Mouse (Mus musculus) layer of hippocampus, adult 8-10 months (tissue): ENCODE measurements around the gene Mfn2. TPM values are rescaled to one million over a fixed set of nuclear protein-coding genes. Genes with fewer than 3 reads are reported as not detected.
A peak's percentile ranks its signal among the peaks of the same experiment; 100 is the strongest.

Source experiments
- DNase-seq, 2 experiments: peaks; one replicate each; pipeline ENCODE4 v3.0.0; 2022; ENCODE audit warnings: low spot score in 2 of 2
- total RNA-seq, 4 experiments: library from RNA; stranded (reverse); gene quantifications; 2 replicates each; pipeline ENCODE4 v1.2.4; 2022

Mfn2 gene
- total RNA-seq, 4 experiments from 2014 or later = 190 to 210 (median 200) TPM

DNA sequence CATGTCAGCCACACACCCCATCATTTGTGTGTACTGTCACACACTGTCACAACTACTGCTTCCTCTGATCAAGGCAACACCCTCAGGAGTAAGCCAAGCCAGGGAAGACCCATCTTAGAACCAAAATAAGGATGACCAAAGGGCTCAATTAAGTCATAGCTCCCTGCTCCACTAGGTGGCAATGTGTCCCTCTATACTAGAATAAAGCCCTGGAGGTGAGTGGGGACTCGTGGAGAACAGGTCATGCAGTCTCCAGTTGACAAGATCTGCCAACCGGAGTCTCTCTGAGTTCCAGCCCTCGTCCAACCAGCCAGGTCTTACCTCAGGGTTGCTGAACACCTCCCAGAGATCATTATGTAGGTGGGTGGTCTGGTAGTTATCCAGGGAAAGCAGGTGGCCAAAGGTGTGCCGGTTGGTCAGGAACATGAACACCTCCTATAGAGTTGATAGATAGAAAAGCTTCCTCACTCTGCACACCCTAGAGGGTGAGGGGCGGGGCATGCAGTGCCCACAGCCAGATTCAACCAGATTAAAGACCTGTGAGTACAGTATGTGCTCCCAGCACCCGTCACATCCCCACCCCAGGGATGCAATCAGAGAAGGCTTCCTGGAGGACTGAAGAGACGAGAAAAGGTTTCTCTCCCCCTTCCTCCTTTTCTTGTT, 14.1 kb upstream of the Mfn2 start:
- DNase-seq = peak in 1 of 2 experiments; percentile 51

DNA sequence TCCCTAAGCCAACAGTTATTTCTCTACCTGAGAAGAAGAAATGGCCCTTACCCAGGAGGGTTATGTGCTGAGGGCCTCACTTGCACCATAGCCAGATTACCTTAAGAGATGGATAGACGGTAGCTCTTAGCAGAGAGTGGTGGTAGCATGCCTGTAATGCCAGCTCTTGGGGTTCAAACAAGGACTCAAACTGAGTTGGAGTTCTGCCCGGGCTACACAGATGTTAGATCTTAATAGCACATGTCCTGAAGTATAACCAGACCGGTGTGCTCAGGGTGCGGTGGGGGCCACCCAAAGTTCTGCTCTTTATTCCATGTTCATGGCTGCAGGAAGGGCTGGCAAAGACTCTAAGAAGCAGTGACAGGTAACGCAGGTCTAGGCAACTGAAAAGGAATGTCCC, 5.0 kb upstream of the Mfn2 start:
- no peak for DNase-seq

DNA sequence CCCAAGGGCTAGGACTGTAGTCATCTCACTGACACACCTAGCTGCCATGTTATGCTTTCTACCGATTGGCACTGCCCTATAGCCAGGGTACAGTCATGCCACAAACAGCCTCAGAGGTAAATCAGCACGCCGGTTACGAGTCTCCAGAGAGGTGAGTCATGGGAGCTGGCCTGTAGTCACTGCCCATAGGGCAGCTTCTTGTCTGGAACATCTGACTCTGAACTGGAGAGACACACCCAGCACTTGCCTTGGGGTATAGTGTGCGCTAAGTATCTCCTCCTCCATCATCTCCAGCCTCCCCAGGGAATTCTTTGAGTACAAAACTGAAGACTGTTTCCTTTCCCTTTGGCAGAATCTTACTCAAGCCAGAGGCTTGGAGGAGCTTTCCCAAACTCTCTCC, 1.7 kb upstream of the Mfn2 start:
- no peak for DNase-seq

DNA sequence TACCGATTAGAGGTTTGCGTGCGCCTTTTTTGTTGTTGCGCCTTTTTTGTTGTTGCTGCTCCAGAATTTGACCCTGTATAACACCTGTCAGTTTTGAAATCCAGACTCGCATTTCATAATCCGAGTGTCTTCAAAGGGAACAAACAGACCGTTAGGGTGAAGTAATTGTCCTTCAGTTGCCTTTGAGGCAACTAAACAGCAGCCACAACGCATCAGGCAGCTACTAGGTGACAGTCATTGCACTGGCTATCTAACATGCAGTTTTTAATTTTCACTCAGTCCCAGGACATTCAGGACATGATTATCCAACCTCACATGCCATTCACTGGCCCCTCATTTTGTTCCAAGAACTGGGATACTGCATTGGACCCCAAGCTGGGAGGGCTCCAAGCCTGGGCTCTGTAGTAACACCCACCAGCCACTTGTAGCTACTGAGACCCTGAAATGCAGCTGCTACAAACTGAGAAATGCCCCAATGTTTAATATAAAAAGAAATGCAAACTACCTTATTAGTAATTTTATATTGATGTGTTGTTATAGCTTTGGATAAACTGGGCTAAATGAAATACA, 671 bp upstream of the Mfn2 start:
- DNase-seq = no peak

DNA sequence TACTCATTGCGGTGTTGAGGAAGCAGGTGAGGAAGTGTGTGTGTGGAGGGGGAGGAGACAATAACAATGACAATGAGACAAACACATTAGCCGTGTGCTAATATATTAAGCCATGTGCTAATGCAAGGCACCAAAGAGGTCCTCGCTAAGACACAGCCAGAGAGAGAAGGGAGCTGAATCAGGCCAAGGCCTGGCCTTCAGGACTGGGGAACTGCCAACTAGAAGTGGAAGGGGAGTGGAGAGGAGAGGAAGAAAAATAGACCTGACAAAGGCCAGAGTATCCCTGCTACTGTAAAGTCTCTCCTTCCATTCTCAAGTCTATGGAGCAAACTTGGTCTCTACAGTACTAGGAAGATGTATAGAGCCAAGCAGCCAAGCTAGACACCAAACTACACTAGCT, 903 bp downstream of the Mfn2 start:
- DNase-seq = no peak

DNA sequence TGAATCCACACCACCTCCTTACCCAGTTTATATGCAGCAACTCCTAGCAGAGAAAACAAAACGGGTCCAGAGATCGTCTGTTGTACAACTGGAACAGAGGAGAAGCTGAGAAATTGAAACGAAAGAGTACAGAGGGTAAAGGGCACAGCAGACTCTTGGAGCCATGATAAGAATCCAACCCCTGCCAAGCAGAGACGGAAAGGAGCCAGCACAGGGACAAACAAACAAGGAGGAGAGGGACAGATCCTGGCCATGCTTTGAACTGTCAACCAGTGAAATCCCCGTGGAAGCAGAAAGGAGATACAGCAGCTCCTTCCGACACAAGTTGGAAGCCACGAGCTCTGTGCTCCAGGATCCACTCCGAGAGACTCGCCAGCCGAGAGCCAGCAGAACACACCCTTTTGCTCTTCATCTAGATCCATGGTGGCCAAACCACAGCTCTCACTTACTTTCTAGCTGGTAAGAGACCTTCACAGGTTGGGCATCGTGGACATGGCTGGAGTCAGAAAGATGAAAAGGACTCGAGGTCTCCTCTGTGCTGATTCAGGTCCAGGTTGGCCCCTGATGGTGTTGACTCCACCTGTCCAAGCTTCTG, 1.5 kb downstream of the Mfn2 start:
- DNase-seq = no peak

DNA sequence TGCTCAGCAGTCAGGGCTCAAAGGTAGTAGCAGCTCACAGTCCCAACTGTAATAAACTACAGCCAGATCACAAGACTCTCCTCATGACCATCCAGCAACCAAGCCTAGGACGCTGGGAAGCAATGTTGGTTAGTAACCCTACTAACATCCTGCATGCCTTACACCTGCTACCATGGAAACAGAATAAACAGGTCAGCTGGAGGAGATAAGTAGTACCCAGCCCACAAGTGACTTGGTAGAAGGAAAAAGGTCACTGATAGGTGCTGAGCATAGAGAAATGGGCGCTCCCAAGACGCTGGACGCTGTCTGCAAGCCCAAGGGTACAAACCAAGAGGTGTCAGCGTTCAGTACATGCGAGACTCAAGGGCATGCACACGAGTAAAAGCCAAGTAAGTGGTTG, 4.1 kb downstream of the Mfn2 start:
- no peak for DNase-seq

DNA sequence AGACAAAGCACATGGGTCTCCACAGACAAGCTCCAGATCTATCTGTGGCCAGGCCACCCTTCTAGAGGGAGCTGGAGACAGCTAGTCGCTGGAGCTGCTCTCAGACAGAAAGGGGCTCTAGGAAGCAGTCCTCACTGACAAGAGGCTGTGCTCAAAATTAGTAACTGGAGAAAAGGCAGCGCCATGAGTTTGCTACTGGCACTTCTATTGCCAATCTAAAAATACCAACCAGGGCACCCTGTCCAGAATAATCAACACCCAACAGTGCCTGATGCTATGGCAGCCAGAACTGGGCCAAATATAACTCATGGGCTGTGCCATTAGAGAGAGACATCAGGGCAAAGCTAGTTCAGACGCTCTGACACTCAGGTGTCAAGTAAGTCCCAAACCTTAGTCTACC, 7.2 kb downstream of the Mfn2 start:
- no peak for DNase-seq

DNA sequence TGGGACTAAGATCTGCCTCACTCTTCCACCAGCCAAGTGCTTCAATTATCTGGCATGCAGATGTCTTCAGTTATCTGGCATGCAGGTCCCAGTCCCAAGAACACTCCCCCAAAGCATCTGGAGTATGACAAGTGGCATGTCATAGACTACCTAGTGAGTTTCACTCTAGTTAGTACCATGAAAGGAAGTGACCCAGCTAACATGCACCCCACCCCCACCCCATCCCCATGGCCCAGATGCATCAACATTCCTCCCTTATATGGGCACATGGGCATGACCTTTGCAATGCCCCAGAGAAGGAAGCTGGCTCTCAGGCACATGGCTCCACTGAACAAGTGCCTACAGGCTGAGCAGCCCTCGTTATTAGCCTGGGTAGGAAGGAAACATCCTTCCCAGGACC, 8.1 kb downstream of the Mfn2 start:
- no peak for DNase-seq

DNA sequence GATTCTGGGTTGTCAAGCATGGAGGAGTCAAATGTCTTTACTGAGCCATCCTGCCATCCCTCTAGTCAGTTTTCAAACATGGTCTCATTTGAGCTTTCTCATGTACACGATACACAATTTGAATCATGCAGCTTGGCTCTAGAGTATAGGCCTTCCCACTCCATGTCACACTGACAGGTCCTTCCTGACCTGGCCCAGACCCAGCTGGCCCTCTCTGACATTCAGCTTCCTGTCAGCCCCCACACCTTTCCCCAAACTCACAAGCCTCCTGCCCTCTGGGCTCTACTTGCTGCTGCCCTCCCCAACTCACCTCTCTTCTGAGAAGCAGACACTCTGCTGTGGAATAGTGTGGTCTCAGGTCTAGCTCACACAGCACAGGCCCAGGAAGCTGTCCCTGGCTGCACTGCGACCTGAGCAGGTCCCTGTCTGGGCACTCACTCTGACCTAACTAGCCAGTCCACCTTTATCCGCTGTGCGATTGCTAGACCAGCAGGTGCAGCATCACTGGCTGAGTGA, 8.6 kb downstream of the Mfn2 start:
- no peak for DNase-seq

DNA sequence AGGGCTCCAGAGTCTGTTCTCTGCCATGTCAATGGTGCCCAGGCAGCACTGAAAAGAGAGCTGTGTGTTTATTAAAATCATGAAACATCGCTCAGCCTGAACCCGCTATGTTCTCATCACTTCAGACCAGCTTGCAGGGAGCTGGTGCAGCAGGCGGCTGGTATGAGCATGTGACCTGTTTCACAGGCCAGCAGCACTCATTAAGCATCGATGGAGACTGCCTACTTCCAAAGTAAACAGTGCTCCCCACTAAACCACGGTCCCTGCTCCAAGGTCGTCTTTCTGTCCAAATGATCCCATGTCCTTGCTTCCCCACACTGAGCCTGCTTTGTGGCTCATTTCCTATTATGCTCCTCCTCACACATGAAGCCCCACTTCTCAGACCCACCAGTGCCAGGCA, 14.2 kb downstream of the Mfn2 start:
- peak in 1 of 2 experiments; percentile 49 for DNase-seq

DNA sequence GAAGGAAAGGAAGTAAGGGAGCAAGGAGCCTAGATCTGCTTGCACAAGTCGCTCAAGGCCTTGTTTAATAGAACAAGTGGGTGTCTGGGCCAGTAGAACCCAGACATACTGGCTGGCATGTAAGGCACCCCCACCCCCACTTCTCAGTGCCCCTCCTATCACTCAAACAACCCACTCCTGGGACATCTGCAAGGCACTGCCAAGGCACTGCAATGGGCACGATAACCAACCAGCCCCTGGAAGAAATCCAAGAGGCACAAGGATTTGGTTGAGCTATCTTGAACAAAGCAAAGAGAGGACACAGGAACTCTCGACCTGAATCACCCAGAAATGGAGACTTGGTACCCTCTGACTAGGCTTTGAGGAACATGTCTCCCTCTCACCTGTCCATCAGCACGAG, 16.3 kb downstream of the Mfn2 start:
- no peak for DNase-seq

DNA sequence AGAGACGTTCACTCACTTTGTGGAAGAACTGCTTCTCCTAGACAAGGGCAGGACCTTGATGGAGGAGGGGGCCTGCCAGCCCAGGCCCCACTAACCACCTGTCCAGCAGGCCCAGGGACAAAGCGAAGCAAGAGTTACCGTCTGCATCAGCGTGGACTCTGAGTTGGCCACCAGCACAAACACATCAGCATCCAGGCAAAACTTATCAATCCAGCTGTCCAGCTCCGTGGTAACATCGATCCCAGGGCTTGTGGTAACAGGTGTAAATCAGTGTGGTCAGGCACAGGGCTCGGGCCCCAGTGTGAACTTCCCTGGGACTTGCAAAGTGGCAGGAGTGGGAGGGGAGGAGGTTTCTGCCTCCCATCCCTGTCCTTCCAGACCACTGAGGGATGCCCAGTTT, 17.2 kb downstream of the Mfn2 start:
- DNase-seq = no peak

DNA sequence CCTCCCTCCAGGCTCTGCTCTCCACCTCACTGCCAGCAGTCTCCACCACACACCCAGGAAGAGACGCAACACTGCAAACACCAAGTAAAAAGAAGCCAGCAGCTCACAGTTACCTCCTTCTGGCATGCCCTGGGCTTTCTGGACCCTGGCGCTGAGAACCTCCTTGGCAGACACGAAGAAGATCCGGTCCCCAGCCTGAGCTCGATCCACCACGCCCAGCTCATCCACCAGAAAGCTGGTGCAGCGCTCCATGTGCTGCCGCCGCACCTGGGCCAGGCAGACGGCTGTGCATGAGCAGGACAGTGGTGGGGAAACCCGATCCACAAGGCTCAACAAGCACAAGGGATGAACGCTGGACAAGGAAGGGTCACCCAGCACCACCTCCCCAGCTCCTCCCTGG, 18.3 kb downstream of the Mfn2 start:
- DNase-seq = no peak

DNA sequence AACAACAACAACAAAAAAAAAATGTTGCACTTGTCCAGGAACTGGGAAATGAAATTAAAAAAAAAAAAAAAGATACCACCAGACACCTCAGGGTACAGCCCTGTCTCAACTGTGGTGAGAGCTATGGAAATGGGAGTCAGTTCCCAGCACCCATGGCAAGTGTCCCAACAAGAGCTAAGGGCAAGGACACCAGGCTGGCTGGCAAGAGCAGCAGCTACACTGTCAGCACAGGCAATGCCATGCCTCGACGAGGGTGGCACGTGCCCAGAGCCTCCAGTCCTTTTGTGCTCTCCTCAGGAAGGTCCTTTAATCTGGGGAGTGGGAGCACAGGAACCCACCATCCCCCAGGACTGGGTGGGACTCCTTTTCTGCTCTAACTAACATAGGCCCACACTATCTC, 20.4 kb downstream of the Mfn2 start:
- no peak for DNase-seq

DNA sequence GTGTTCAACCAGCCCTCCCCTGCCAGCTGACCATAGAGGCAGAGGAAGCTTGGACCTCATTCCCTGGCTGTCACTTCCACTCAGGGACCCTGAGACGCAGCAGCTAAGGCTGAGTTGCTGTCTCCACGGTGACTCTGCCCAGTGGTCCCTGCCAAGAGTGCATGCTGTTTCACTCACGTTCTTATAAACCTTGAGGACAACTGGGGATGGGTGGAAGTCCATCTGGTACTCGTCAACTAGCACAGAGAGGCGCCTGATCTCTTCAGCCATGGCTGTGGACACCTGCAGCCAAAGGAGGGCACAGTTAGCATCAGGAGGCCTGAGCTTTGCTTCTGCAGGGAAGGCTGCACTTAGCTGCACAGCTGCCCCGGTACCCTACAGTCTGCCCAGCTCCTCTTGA, 21.5 kb downstream of the Mfn2 start:
- DNase-seq = no peak

DNA sequence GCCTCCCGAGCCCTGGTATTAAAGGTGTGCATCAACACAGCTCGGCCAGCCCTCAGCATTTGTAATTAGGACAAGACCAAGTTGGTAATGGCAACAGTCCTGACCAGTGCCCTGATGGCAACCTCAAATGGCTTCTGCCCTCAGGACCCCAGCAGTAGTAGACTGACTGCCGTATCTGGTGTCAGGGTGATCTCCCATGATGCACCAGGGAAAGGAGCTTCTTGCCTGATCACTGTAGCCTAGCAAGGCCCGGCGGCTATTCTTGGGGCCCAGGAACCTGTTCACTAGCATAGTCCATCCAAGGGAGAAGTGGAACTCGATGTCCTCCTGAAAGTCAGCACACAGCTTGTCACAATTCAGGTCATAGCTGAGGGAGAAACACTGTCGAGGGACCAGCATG, 22.7 kb downstream of the Mfn2 start:
- DNase-seq = no peak

DNA sequence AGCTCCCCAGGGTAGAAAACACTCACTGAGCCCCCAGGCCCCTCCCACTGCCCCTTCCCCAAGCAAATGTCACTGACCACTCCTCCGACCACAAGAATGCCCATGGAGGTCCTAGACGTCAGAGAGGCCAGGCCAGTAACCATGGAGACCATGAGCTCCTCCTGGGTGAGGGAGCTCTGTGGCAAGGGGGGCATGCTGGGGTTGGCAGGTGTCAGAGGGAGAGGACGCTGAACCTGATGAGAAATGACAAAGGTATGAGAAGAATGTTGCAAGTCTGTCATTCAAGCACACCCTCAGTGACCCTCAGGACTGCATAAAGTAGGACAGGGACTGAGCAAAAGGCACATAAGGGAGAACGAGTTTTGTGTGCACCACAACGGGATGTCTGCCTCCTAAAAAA, 24.6 kb downstream of the Mfn2 start:
- no peak for DNase-seq

DNA sequence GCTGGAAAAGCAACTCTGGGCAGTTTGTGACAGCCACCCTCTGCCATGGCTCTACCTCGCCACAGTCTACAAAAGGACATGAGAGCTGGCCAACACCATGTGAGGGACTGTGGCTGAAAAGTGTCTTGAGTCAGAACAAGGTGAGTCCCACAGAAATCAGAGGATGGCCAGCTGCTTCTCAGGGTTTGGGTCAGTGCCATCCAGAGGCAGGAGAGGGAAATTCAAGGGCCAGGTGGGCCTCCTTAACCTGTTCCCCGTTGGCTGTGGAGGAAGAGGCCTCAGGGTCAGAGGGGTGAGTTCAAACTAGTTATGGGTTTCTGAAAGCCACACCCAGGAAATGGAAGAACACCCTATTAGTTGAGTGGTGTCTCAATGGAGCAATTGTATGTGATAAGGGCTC, 25.0 kb downstream of the Mfn2 start:
- DNase-seq = no peak

DNA sequence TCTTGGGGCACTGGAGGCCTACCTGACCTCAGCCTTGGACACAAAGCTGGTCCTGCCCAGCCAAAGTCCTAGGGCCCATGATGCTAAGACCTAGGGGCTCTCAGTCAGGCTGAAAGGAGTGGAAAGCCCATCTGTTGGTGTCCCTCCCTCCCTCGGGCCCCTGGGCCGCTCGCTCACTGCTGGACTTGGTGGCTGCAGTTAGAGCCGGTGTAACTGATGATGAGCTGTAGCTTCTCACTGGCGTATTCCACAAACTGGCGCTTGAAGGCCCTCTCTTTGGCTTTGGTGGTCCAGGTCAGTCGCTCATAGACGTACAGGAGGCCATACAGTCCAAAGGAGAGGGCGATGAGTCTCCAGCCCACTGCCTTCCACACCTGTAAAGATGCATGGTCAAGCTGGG, 26.0 kb downstream of the Mfn2 start:
- no peak for DNase-seq

DNA sequence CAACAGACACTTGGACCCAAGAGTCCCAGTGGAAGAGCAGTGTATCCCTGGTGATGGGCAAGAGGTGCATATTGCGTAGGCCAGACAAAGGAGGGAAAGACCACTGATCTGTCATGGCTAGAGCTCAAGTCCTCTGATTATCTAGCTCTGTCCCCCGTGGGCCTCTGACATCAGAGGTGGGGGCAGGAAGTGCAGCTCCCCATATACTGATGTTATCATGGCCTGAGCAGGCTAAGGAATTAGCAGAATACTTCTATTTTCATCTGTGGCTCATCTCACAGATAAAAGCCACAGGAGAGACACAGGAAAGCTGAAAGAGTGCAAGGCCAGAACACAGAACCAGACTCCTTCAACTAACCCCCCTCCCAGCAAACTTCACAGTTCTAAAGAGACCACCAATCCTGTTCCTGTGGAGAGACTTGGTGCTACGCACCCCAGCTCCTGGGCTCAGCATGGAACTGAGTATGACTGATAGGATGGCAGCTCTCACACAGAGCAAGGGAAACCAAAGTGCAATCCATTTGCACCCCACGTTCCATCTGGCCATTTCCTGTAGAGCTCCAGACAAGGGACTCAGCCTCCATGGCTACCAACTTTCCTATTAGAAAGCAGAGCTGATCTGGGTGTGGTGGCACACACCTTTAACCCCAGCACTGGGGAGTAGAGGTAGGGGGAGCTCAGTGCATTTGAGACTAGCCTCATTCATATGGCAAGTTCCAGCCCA, 28.5 kb downstream of the Mfn2 start:
- no peak for DNase-seq

DNA sequence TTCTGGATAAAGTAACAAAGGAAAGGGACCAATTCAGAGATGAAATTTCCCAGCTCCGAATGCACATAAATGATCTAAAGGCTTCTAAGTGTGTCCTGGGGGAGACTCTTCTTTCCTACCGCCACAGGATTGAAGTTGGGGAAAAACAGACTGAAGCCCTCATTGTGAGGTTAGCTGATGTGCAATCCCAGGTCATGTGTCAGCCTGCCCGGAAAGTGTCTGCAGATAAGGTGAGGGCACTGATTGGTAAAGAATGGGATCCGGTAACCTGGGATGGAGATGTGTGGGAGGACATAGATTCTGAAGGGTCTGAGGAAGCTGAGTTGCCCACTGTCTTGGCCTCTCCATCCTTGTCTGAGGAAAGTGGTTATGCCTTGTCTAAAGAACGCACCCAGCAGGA, 35.3 kb downstream of the Mfn2 start:
- DNase-seq = no peak
